Mouse (Mus musculus) hindbrain, embryonic 16.5 days (tissue): ENCODE data around the gene Plekho1. TPM values are rescaled to one million over a fixed set of nuclear protein-coding genes. Genes with fewer than 3 reads are reported as not detected.

Experiments
- ATAC-seq: fragments of 200-750 bp; cut with Nextera tagmentation; 2 replicates; pipeline ENCODE4 v1.8.0; 2017; ENCODE audit warnings: moderate TSS enrichment, moderate library complexity
- H3K27ac ChIP-seq: fragments of 300-500 bp; sonication (generic); 2 replicates; pipeline ENCODE4 v1.5.1; 2014; ENCODE audit warnings: low read depth, mild to moderate bottlenecking, control low read depth, low read length, moderate library complexity
- H3K27me3 ChIP-seq: fragments of 300-500 bp; sonication (generic); replicated peaks from 2 replicates; pipeline ENCODE4 v1.6.1; 2014; ENCODE audit warnings: low read length; ENCODE audit not compliant: control insufficient read depth, insufficient read depth
- H3K36me3 ChIP-seq: fragments of 300-500 bp; sonication (generic); 2 replicates; pipeline ENCODE4 v1.6.1; 2014; ENCODE audit warnings: mild to moderate bottlenecking, low read length, moderate library complexity, mixed read lengths; ENCODE audit not compliant: control insufficient read depth, insufficient read depth
- H3K4me1 ChIP-seq: fragments of 300-500 bp; sonication (generic); 2 replicates; pipeline ENCODE4 v1.6.1; 2014; ENCODE audit warnings: low read depth, low read length; ENCODE audit not compliant: control insufficient read depth, insufficient read depth
- H3K4me2 ChIP-seq: fragments of 300-500 bp; sonication (generic); 2 replicates; pipeline ENCODE4 v1.6.1; 2014; ENCODE audit warnings: mild to moderate bottlenecking, low read length, control low read depth, moderate library complexity
- H3K4me3 ChIP-seq: fragments of 300-500 bp; sonication (generic); 2 replicates; pipeline ENCODE4 v1.5.1; 2014; ENCODE audit warnings: mild to moderate bottlenecking, low read length, control low read depth, moderate library complexity
- H3K9ac ChIP-seq: fragments of 300-500 bp; sonication (generic); 2 replicates; pipeline ENCODE4 v1.6.1; 2014; ENCODE audit warnings: low read depth, mild to moderate bottlenecking, control low read depth, low read length, moderate library complexity
- H3K9me3 ChIP-seq: fragments of 300-500 bp; sonication (generic); 2 replicates; pipeline ENCODE4 v1.6.1; 2014; ENCODE audit warnings: mild to moderate bottlenecking, low read length, moderate library complexity; ENCODE audit not compliant: control insufficient read depth
- WGBS: fragments of 180-500 bp; shearing (Covaris S2); extraction: QIAGEN DNeasy Blood & Tissue Kit; methylation state at CpG from one replicate; pipeline ENCODE4 v1.1.7; 2014; 5-methylcytosine and 5-hydroxymethylcytosine counted together
- polyA plus RNA-seq: library from polyadenylated mRNA; unstranded; fragments of >200 nt; fragmentation: Nextera tagmentation; extraction: Ambion mirVana; gene quantifications from 2 replicates; pipeline ENCODE4 v1.2.1, GENCODE M21; 2015

The Plekho1 gene
- polyA plus RNA-seq, 1 experiment from 2014 or later, result 27.7 TPM

DNA sequence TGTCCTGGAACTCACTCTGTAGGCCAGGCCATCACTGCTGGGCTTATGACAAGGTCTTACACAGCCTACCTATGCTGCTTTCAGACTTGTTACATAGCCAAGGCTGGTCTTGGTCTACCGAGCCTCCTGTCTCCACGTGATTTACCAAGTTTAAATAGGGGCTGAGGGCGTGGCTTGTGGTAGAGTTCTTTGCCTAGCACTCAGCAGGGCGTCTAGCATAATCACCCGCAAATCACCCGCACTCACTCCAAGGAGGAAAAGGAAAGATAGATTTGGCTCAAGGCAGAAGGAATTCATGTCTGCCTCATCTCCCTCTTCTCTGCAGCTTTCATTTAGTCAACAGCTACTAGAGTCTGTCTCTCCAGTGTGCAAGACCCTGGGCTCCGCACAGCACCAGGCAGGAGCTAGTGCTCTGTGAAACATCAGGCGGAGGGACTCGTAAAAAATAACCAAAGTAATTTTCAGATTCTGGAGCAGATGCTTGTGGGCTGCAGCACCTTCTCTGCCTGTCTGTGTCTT is 1.5 kb upstream of the Plekho1 start:
- H3K4me3 ChIP-seq, result 0 out of 2 replicates have a peak overlapping the region, but pooled peaks have one; percentile 3
- no peak overlapping the region for H3K9ac ChIP-seq
- no peak overlapping the region for H3K27ac ChIP-seq
- H3K36me3 ChIP-seq, result no peaks in the 10 kb centered on the region; the same call in 1 of the 2 replicates
- peaks cover 36% of the 10 kb centered on the region for H3K4me1 ChIP-seq
- no peak for ATAC-seq
- WGBS, result 22% methylated on average over 9 of the region's 9 CpGs
- H3K4me2 ChIP-seq, result peak overlapping the region; percentile 64
- no peaks in the 10 kb centered on the region for H3K9me3 ChIP-seq
- no peaks in the 10 kb centered on the region for H3K27me3 ChIP-seq

DNA sequence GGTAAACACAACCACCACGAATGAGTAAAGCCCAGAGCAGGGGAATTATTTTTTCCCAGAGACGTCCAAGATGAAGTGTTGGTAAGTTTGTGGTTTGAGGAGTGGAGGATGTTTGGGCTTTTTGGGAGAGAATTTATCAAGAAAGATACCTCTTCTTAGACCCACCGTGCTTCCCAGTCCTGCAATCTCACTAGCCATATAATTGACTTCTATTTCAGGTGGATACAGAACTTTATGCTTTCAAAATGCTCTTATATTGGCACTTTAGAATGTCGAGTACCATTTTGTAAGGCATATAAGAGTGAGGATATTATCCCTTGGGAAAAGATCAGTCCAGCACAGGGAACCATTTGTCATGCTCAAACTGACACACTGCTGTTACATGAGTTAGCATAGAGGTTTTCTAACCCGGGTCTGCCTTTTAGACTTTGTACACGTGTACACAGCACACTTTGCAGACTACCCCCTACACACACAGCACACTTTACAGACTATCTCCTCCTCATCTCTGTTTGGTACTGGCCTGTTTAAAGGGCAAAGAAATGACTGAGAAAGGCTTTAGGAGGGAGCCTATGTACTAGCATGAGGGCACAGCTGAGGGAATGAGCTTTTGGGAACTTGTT is 761 bp upstream of the Plekho1 start:
- Histone ChIP-seq H3K4me2 (peak overlapping the region; percentile 64), H3K9ac (peak overlapping the region; percentile 96), H3K27me3 (no peaks in the 10 kb centered on the region), H3K4me3 (peak overlapping the region; percentile 83), H3K4me1 (peaks cover 38% of the 10 kb centered on the region), H3K36me3 (peaks cover 5% of the 10 kb centered on the region), H3K9me3 (no peaks in the 10 kb centered on the region), H3K27ac (peak overlapping the region; percentile 97)
- 2% methylated on average over 6 of the region's 6 CpGs for WGBS
- no peak for ATAC-seq

DNA sequence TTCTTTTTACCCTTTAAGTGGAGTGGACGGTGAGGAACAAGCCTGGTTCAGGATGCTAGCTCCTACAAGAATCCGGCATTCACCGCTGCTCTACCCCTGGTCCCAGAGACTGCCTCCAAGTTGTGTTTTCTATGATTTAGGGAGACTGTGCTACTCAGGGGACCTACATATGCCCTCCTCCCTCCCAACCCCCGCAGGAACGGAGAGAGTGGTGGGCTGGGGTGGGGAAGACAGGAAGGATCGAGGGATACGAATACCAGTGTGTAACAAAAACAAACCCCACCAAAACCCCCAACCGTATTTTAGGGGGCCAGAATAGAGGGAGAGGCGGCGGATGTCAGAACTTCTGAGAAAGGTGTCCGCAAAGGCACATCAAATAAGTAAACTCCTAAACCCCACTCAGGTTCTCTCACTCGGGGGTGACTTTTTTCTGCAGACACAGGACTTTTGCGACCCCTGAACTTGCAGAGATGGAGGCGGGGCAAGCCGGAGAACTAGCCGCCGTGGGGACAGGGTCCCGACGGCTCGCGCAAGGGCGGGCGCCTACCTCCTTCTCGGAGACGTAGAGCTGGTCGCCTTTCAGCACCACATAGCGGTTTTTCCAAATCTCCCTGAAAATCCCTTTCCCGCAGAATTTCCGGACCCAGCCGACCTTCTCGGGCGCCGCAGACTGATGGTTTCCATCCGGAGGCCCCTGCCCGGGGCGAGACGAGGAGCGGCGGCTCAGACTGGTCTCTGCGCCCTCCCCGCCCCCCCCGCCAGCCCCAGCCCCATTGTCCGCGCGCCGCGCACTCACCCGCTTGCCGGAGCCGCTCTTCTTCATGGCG is 613 bp downstream of the Plekho1 start:
- ATAC-seq, result peak; percentile 67
- H3K4me1 ChIP-seq, result peaks cover 38% of the 10 kb centered on the region

DNA sequence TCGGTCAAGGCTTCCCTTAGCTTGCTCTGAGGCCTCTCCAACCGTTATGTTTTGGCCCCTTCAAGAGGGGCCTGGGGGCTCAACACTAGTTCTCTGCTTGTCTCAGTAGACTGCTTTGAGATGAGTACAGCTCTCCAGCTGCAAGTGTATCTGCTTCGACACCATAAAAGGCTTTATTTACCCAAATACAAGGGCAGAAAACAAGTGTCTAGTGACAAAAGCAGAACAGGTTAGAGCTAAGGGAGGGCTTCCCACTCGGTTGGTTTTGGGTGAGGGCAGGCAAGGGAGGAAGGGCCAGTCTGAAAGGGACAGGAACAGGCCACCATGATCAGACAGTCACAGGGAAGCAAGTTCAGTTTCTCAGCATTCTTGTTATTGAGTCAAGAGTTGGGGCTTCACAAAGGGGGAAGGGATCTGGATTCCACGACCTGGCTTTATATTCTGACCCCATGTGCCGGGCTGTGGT is 1.4 kb downstream of the Plekho1 start:
- 2% methylated on average over 6 of the region's 6 CpGs for WGBS
- H3K36me3 ChIP-seq, result peaks cover 25% of the 10 kb centered on the region
- H3K4me2 ChIP-seq, result peak overlapping the region; percentile 64
- H3K9ac ChIP-seq, result peak overlapping the region; percentile 96
- ATAC-seq, result no peak
- peaks cover 38% of the 10 kb centered on the region for H3K4me1 ChIP-seq
- no peaks in the 10 kb centered on the region for H3K27me3 ChIP-seq
- H3K4me3 ChIP-seq, result peak overlapping the region; percentile 83
- no peaks in the 10 kb centered on the region for H3K9me3 ChIP-seq
- peak overlapping the region; percentile 97 for H3K27ac ChIP-seq

More for the DNA sequence above, 613 bp downstream of the Plekho1 start:
- H3K27me3 ChIP-seq, result no peaks in the 10 kb centered on the region
- peak overlapping the region; percentile 96 for H3K9ac ChIP-seq
- H3K36me3 ChIP-seq, result peaks cover 17% of the 10 kb centered on the region
- H3K4me2 ChIP-seq, result peak overlapping the region; percentile 64
- H3K4me3 ChIP-seq, result peak overlapping the region; percentile 83
- WGBS, result under 1% methylated on average over 50 of the region's 51 CpGs
- no peaks in the 10 kb centered on the region for H3K9me3 ChIP-seq
- peak overlapping the region; percentile 97 for H3K27ac ChIP-seq

DNA sequence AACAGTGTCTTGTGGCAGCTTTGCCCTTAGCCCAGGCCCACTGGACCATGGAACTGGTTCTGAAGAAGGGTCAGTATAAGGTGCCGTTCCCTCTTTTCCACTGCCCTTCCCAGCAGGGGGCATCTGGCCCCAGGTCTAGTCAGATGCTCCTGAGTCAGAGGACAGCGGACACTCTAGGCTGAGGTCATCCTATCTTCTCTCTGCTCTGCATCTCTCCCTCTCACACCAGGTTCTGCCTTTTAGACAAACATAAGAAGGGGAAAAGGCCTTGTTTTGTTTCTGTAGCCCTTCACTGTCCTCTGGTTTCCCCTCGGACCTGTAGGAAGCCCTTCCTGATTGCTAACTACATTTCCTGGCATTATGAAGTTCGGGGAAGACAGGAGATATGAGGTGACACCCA is 1.9 kb downstream of the Plekho1 start:
- Histone ChIP-seq H3K27ac (peak overlapping the region; percentile 97), H3K9ac (peak overlapping the region; percentile 96), H3K27me3 (no peaks in the 10 kb centered on the region), H3K4me2 (peak overlapping the region; percentile 64), H3K4me1 (peaks cover 38% of the 10 kb centered on the region), H3K9me3 (no peaks in the 10 kb centered on the region), H3K36me3 (peaks cover 30% of the 10 kb centered on the region), H3K4me3 (peak overlapping the region; percentile 83)
- WGBS, result 18% methylated on average over 4 of the region's 4 CpGs
- no peak for ATAC-seq

DNA sequence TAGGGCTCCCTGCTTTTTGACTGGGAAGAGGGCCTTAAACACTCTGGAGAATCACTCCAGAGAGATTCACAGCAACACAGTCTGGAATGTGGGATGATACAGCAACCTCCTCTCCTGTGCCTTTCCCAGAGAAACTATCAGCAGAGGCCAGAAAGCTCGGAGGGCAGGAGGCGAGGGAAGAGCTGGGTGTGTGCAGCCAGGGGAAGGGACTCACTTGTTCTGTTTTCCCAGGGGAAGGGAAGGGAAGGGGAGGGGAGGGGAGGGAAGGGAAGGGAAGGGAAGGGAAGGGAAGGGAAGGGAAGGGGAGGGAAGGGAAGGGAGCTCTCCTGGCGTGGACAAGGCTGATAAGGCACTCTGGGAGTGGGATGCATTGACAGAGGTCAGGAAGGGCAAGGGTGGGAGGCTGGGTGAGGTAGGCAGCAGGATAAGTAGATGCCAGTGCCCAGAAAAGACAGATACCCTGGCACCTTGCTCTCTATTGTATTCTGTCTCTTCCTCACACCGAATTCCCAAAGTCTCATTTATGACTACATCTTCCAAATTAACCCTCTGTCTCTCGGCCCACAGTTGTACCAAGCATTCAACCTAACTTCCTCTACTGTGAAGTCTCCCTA is 2.7 kb downstream of the Plekho1 start:
- ATAC-seq, result no peak
- WGBS, result 20% methylated on average over 5 of the region's 5 CpGs

DNA sequence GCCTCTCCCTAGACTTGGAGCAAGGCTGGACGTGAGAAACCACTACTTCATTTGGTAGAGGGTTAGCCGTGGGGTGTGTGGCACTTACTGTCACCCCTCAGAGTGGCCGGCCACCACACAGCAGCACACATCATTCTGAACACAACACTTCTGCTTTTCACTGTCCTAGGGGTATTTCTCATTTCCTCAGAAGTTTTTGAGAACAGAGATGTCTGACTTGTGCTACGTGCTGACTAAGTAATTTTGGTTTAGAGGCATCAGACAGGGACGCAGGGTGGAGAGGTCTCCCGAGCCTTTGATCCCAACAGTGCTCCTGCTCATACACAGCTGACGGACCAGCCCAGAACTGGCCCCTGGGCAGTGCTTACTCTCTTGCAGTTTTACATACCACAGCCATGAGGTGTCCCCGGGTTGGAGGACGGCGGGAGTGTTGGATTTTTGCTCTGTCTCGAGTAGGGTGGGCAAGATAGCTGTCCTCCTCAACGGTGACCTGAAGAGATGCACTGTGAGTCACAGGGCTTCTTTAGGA is 5.3 kb downstream of the Plekho1 start:
- Histone ChIP-seq H3K27me3 (no peaks in the 10 kb centered on the region), H3K9ac (no peak overlapping the region), H3K4me1 (peaks cover 37% of the 10 kb centered on the region), H3K9me3 (no peaks in the 10 kb centered on the region), H3K4me3 (no peak overlapping the region), H3K27ac (no peak overlapping the region), H3K4me2 (no peak overlapping the region), H3K36me3 (peaks cover 37% of the 10 kb centered on the region)
- WGBS, result 89% methylated on average over 12 of the region's 12 CpGs
- no peak for ATAC-seq

More for the DNA sequence above, 2.7 kb downstream of the Plekho1 start:
- Histone ChIP-seq H3K4me2 (peak overlapping the region; percentile 64), H3K36me3 (peaks cover 36% of the 10 kb centered on the region), H3K4me1 (peaks cover 38% of the 10 kb centered on the region), H3K27ac (peak overlapping the region; percentile 97; the same call in 1 of the 2 replicates), H3K4me3 (peak overlapping the region; percentile 83), H3K9ac (peak overlapping the region; percentile 96), H3K9me3 (no peaks in the 10 kb centered on the region), H3K27me3 (no peaks in the 10 kb centered on the region)

DNA sequence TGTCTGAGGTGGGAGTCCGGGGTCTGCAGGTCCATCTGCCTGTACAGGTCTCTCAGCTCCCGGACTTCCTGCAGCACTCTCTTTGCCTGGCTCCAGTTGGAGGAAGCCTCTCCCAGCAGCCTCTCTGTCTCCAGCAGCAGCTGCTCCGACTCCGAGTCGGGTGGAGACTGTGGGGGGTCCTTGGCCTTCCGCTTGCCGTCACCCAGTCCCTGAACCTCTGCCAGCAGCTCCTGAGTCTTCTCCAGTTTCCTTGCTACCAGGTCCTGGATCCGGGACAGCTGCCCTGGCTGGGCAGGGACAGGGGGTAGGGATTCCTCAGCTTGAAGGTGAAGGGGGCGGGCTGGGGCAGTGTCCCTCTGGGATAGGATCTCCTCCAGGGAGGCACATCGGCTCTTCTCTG is 6.8 kb downstream of the Plekho1 start:
- Histone ChIP-seq H3K4me3 (no peak overlapping the region), H3K4me1 (peaks cover 39% of the 10 kb centered on the region), H3K27me3 (no peaks in the 10 kb centered on the region), H3K4me2 (no peak overlapping the region), H3K27ac (no peak overlapping the region), H3K9ac (no peak overlapping the region), H3K36me3 (peaks cover 37% of the 10 kb centered on the region), H3K9me3 (no peaks in the 10 kb centered on the region)
- no peak for ATAC-seq
- WGBS, result 51% methylated on average over 10 of the region's 10 CpGs
